Mouse (Mus musculus) hindbrain, embryonic 15.5 days (tissue): ENCODE results near the gene 1700001K19Rik. TPM values are rescaled to one million over a fixed set of nuclear protein-coding genes. Genes with fewer than 3 reads are reported as not detected.
"Not testable (repeated sequence)": the region's sequence is repeated elsewhere in the genome, so short reads cannot be mapped to it uniquely, and the experiment has no call there.

Experiments used
- ATAC-seq: fragments of 200-750 bp; cut with Nextera tagmentation; 2 replicates; pipeline ENCODE4 v1.8.0; 2017; ENCODE audit warnings: low read depth, moderate number of reproducible peaks, moderate TSS enrichment; ENCODE audit not compliant: low FRiP score
- H3K27ac ChIP-seq: fragments of 300-500 bp; sonication (generic); replicated peaks from 2 replicates; pipeline ENCODE4 v1.5.1; 2015; ENCODE audit warnings: mild to moderate bottlenecking, inconsistent platforms
- H3K27me3 ChIP-seq: fragments of 300-500 bp; sonication (generic); 2 replicates; pipeline ENCODE4 v1.6.1; 2015; ENCODE audit warnings: control low read depth, inconsistent platforms
- H3K36me3 ChIP-seq: fragments of 300-500 bp; sonication (generic); 2 replicates; pipeline ENCODE4 v1.6.1; 2015; ENCODE audit warnings: control low read depth, inconsistent platforms
- H3K4me1 ChIP-seq: fragments of 300-500 bp; sonication (generic); replicated peaks from 2 replicates; pipeline ENCODE4 v1.6.1; 2015; ENCODE audit warnings: control low read depth, inconsistent platforms
- H3K4me2 ChIP-seq: fragments of 300-500 bp; sonication (generic); 2 replicates; pipeline ENCODE4 v1.6.1; 2015; ENCODE audit warnings: moderate library complexity, mild to moderate bottlenecking, inconsistent platforms
- H3K4me3 ChIP-seq: fragments of 300-500 bp; sonication (generic); 2 replicates; pipeline ENCODE4 v1.5.1; 2015; ENCODE audit warnings: mild to moderate bottlenecking, inconsistent platforms
- H3K9ac ChIP-seq: fragments of 300-500 bp; sonication (generic); 2 replicates; pipeline ENCODE4 v1.6.1; 2015; ENCODE audit warnings: inconsistent platforms
- H3K9me3 ChIP-seq: fragments of 300-500 bp; sonication (generic); 2 replicates; pipeline ENCODE4 v1.6.1; 2016; ENCODE audit warnings: control low read depth, inconsistent platforms
- WGBS: fragments of 180-500 bp; shearing (Covaris S2); methylation state at CpG from one replicate; pipeline ENCODE4 v1.1.7; 2015; 5-methylcytosine and 5-hydroxymethylcytosine counted together
- polyA plus RNA-seq: library from polyadenylated mRNA; unstranded; fragments of >200 nt; fragmentation: Nextera tagmentation; extraction: Ambion mirVana; gene quantifications from 2 replicates; pipeline ENCODE4 v1.2.1, GENCODE M21; 2015

1700001K19Rik gene
- polyA plus RNA-seq, 1 experiment from 2014 or later: 0.43 TPM

GRCm38 (mm10) chr12:110689919-110690643 lies 7.7 kb upstream of the 1700001K19Rik start:
- peaks cover 58% of the 10 kb centered on the region for H3K36me3 ChIP-seq
- no peaks in the 10 kb centered on the region for H3K9me3 ChIP-seq
- peaks cover 9% of the 10 kb centered on the region for H3K4me1 ChIP-seq
- H3K9ac ChIP-seq: no peak overlapping the region
- ATAC-seq: no peak
- H3K4me2 ChIP-seq: no peak overlapping the region
- 89% methylated on average over 6 of the region's 6 CpGs for WGBS
- no peak overlapping the region for H3K27ac ChIP-seq
- no peak overlapping the region for H3K4me3 ChIP-seq
- no peaks in the 10 kb centered on the region for H3K27me3 ChIP-seq

DNA sequence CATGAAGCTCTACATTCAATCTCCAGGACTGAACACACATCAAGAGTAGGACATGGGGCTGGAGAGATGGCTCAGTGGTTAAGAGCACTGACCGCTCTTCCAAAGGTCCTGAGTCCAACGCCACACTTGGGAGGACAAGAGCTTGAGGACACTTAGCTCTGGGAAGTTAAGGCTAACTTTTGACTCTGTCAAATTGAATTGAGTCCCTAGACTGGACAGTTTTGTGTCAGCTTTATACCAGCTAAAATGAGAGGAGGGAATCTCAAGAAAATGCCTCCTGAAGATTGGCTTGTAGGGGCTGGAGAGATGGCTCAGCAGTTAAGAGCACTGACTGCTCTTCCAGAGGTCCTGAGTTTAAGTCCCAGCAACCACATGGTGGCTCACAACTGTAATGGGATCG lies 6.5 kb upstream of the 1700001K19Rik start:
- H3K4me1 ChIP-seq, ATAC-seq, H3K27ac ChIP-seq, H3K4me2 ChIP-seq, H3K9me3 ChIP-seq, H3K4me3 ChIP-seq, H3K27me3 ChIP-seq, H3K9ac ChIP-seq: not testable (repeated sequence)
- peaks cover 50% of the 10 kb centered on the region for H3K36me3 ChIP-seq
- 93% methylated on average over 3 of the region's 3 CpGs for WGBS

- Histone ChIP-seq H3K9ac (no peak overlapping the region), H3K9me3 (no peaks in the 10 kb centered on the region), H3K27me3 (no peaks in the 10 kb centered on the region), H3K36me3 (peaks cover 44% of the 10 kb centered on the region), H3K4me1 (no peaks in the 10 kb centered on the region), H3K4me2 (no peak overlapping the region), H3K4me3 (no peak overlapping the region), H3K27ac (no peak overlapping the region)
- ATAC-seq: no peak
- 68% methylated on average over 12 of the region's 12 CpGs for WGBS
Measured at GRCm38 (mm10) chr12:110687894-110688734, 5.7 kb upstream of the 1700001K19Rik start.

DNA sequence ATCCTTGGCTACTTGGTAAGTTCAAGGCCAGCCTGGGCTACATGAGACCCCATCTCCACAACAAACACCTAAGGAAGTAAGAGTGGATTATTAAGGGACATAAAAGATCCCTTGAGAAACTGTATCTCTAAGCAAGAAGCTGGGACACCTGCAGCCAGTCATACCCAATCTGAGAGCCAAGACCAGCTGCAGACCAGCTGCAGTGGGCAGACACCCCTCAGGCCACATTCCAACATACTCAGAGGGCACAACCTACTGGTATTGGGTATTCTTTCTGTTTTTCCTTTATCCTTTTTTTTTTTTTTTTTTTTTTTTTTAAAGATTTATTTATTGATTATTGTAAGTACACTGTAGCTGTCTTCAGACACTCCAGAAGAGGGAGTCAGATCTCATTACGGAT lies 1.2 kb upstream of the 1700001K19Rik start:
- H3K4me1 ChIP-seq: no peaks in the 10 kb centered on the region
- H3K9me3 ChIP-seq: no peaks in the 10 kb centered on the region
- no peak overlapping the region for H3K27ac ChIP-seq
- no peak overlapping the region for H3K9ac ChIP-seq
- ATAC-seq: no peak
- no peak overlapping the region for H3K4me3 ChIP-seq
- no CpG with 5 or more reads among the region's 1 CpGs for WGBS
- no peak overlapping the region for H3K4me2 ChIP-seq
- peaks cover 9% of the 10 kb centered on the region for H3K36me3 ChIP-seq
- no peaks in the 10 kb centered on the region for H3K27me3 ChIP-seq

DNA sequence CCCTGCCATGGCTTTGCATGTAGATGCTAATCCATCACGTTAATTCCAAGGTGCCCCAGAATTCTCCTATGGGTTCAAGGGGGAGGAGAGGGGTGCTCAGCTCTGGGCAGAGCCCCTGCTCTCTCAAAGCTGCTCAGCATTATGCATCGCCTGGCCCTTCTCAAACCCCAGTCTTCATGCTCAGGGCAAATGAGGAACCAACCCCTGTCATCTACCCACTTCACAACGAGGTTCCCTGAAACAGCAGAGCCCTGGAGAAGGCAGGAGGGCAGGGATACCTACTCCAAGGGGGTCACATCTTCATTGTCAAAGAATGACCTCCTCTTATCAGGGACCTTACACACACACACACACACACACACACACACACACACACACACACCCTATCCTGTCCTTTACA lies 541 bp downstream of the 1700001K19Rik start:
- Histone ChIP-seq H3K4me2 (no peak overlapping the region), H3K4me3 (no peak overlapping the region), H3K36me3 (no peaks in the 10 kb centered on the region), H3K9me3 (no peaks in the 10 kb centered on the region), H3K9ac (no peak overlapping the region), H3K4me1 (no peaks in the 10 kb centered on the region), H3K27ac (no peak overlapping the region), H3K27me3 (no peaks in the 10 kb centered on the region)
- WGBS: 71% methylated on average over 3 of the region's 3 CpGs
- ATAC-seq: no peak

DNA sequence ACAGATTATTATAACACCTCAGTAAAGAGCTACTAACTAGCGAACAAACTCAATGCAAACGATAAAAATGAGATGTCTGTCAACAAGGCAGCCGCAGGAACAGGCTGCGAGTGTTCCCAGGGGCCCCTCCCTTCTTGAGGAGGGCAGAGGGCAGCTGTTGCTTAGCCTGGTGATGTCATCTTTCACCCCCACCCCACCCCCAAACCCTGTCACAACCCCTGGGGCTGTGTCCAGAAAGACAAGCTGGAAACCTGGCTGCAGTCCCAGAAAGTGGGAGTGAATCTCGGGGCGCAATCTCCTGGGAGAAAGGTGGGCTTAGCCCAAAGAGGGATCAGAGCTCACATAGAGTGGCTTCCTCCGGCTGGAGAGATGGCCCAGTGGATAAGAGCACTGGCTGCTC lies 1.2 kb downstream of the 1700001K19Rik start:
- Histone ChIP-seq H3K27ac (no peak overlapping the region), H3K4me2 (no peak overlapping the region), H3K4me3 (no peak overlapping the region), H3K9me3 (no peaks in the 10 kb centered on the region), H3K36me3 (no peaks in the 10 kb centered on the region), H3K4me1 (no peaks in the 10 kb centered on the region), H3K9ac (no peak overlapping the region), H3K27me3 (no peaks in the 10 kb centered on the region)
- WGBS: 56% methylated on average over 7 of the region's 7 CpGs
- no peak for ATAC-seq

- 55% methylated on average over 5 of the region's 5 CpGs for WGBS
Measured at GRCm38 (mm10) chr12:110674243-110674642, 8.2 kb downstream of the 1700001K19Rik start.

DNA sequence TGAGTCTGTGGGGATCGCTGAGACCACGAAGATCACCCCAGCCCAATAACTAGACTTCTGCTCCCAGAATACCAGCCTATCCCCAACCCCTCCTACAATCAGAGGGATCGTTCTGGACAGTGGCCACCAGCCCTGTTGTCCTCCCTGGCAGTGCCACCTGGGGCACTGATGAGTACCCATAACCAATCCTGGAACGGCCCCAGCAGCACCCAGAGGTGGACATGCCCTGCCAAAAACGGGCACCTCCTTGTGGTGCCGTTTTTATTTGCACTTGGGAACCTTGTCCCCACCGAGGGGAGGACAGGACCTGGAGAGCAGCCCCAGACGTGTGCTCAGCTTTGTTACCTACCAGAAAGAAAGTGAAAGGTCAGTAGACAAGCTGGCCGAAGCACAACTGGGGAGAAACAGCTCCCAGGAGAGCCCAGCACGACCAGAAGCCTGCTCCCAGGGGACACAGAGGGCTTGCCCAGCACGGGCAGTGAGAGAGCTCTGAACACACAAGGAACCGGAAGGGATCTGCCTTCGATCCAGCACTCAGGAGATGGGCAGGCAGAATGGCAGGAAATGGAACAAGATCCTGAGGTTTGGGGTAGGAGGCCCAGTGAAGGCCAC lies 14.8 kb downstream of the 1700001K19Rik start:
- WGBS: 87% methylated on average over 13 of the region's 13 CpGs
- H3K27ac ChIP-seq: no peak overlapping the region
- no peaks in the 10 kb centered on the region for H3K4me1 ChIP-seq

More at GRCm38 (mm10) chr12:110674243-110674642, 8.2 kb downstream of the 1700001K19Rik start:
- Histone ChIP-seq H3K9me3 (no peaks in the 10 kb centered on the region), H3K4me2 (no peak overlapping the region), H3K27ac (no peak overlapping the region), H3K36me3 (0 out of 2 replicates have a peak, but pooled peaks cover 5% of the 10 kb centered on the region), H3K4me3 (no peak overlapping the region), H3K27me3 (no peaks in the 10 kb centered on the region), H3K9ac (no peak overlapping the region), H3K4me1 (no peaks in the 10 kb centered on the region)
- ATAC-seq: no peak

DNA sequence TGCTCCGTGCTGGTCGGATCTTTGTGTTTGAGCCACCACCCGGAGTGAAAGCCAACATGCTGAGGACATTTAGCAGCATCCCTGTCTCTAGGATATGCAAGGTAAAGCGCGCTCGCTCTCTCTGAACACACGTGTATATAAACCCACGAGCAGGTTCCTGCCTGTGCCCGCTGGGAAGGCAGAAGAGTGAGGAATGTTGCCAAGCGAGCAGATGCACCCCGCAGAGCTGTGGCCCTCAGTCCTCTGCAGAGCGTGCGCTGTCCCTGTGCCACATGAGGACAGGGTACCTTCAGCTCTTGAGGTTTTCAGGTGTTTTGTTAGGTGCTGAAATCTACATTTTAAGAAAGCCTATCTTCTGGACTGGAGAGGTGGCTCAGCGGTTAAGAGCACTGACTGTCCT lies 20.7 kb downstream of the 1700001K19Rik start:
- Histone ChIP-seq H3K9ac (no peak overlapping the region), H3K27ac (no peak overlapping the region), H3K36me3 (peaks cover 98% of the 10 kb centered on the region), H3K4me3 (no peak overlapping the region), H3K4me1 (no peaks in the 10 kb centered on the region), H3K27me3 (no peaks in the 10 kb centered on the region), H3K4me2 (no peak overlapping the region), H3K9me3 (no peaks in the 10 kb centered on the region)
- WGBS: 93% methylated on average over 14 of the region's 14 CpGs
- ATAC-seq: no peak

More for the DNA sequence above, 14.8 kb downstream of the 1700001K19Rik start:
- Histone ChIP-seq H3K9ac (no peak overlapping the region), H3K4me2 (no peak overlapping the region), H3K9me3 (no peaks in the 10 kb centered on the region), H3K27me3 (no peaks in the 10 kb centered on the region), H3K4me3 (no peak overlapping the region), H3K36me3 (peaks cover 70% of the 10 kb centered on the region)
- ATAC-seq: no peak

GRCm38 (mm10) chr12:110651464-110651863 lies 31.0 kb downstream of the 1700001K19Rik start:
- ATAC-seq: no peak
- over 99% methylated on average over 17 of the region's 17 CpGs for WGBS

GRCm38 (mm10) chr12:110650241-110650641 lies 32.2 kb downstream of the 1700001K19Rik start:
- Histone ChIP-seq H3K4me1 (no peaks in the 10 kb centered on the region), H3K9ac (no peak overlapping the region), H3K4me3 (no peak overlapping the region), H3K9me3 (no peaks in the 10 kb centered on the region), H3K36me3 (peaks cover 93% of the 10 kb centered on the region), H3K27ac (no peak overlapping the region), H3K4me2 (no peak overlapping the region), H3K27me3 (no peaks in the 10 kb centered on the region)
- 90% methylated on average over 8 of the region's 8 CpGs for WGBS
- no peak for ATAC-seq

More at GRCm38 (mm10) chr12:110651464-110651863, 31.0 kb downstream of the 1700001K19Rik start:
- H3K36me3 ChIP-seq: peaks cover 93% of the 10 kb centered on the region
- H3K9ac ChIP-seq: no peak overlapping the region
- H3K4me1 ChIP-seq: no peaks in the 10 kb centered on the region
- H3K4me2 ChIP-seq: no peak overlapping the region
- no peak overlapping the region for H3K4me3 ChIP-seq
- no peak overlapping the region for H3K27ac ChIP-seq
- H3K9me3 ChIP-seq: no peaks in the 10 kb centered on the region
- H3K27me3 ChIP-seq: no peaks in the 10 kb centered on the region
